In the genomic region with DNA sequence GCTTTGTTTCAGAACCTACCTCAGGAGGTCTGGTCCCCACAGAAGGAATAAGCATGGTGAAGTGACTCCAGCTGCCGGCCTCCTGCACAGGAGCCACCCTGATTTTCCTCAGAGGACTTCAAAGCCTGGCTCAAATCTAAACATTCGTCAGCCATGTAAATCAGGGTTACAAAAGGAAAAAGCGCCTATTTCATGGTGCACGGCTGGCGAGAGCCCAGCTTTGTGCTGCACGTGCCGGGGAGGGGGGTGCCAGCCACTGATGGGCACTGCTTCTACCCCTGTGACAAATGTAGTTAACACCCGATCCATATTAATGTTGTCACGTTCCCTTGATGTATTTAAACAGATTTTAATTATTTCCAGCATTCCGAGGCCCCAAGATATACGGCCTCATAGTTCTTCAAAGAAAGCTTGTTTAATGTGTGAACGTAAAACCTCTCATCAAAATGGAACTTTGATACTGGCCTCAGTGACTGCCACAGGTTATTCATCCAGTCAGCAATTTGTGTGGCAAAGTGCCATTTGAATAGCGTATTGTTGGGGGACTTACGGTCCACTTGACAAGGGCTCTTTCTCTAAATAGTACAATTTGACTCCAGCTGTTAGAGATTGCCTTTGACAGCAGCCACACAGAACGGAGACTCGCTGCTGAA, we compare ENCODE assay signal across 8 mouse cellular contexts.
DNase-seq lines count a peak whose midpoint lies in the region; ATAC-seq and TF ChIP-seq lines count a peak whose summit lies in the region.
"Had no signal": no experiment of that assay in that cellular context is flagged by ENCODE, and none has a peak within 500 bp of the region (broad histone marks: within the 10 kb centered on the region; RNA-seq: fewer than 3 reads in every experiment).

No protein-coding gene starts in this region.

- no peak for TF ChIP-seq EP300 in lung, postnatal 0 days (IDR thresholded peaks at IDR 0.05)

- H3K4me1 ChIP-seq in hindbrain, embryonic 12.5 days = peaks cover 8% of the 10 kb centered on the region
- H3K4me1 ChIP-seq in midbrain, embryonic 14.5 days (ENCODE audit: control insufficient read depth, insufficient read depth, low read length) = peaks cover 21% of the 10 kb centered on the region
- H3K4me1 ChIP-seq in lung, postnatal 0 days (ENCODE audit: insufficient read depth, low read depth, low read length) = no peaks in the 10 kb centered on the region

- ATAC-seq in hindbrain, embryonic 12.5 days (ENCODE audit: low FRiP score) = peak; percentile 90
- ATAC-seq in midbrain, embryonic 14.5 days (ENCODE audit: low FRiP score, low TSS enrichment) = peak; percentile 90
- no peak for ATAC-seq in lung, postnatal 0 days
- ATAC-seq: inflammation-experienced regulatory T-cells, adult 6 months had no signal

- H3K4me2 ChIP-seq in hindbrain, embryonic 12.5 days (replicated peaks) = peak overlapping the region; percentile 42
- H3K4me2 ChIP-seq in midbrain, embryonic 14.5 days (ENCODE audit: low read length) = peak overlapping the region; percentile 48
- H3K4me2 ChIP-seq in lung, postnatal 0 days (replicated peaks; ENCODE audit: low read depth, low read length) = no peak overlapping the region

- WGBS in hindbrain, embryonic 12.5 days = 8% methylated on average over 16 of the region's 16 CpGs
- 6% methylated on average over 16 of the region's 16 CpGs for WGBS in midbrain, embryonic 14.5 days
- WGBS in lung, postnatal 0 days = 20% methylated on average over 16 of the region's 16 CpGs

- H3K4me3 ChIP-seq in hindbrain, embryonic 12.5 days = no peak overlapping the region
- no peak overlapping the region for H3K4me3 ChIP-seq in midbrain, embryonic 14.5 days (replicated peaks; ENCODE audit: low read depth, low read length)
- H3K4me3 ChIP-seq in lung, postnatal 0 days (ENCODE audit: low read depth, low read length) = no peak overlapping the region

- H3K36me3 ChIP-seq in hindbrain, embryonic 12.5 days = no peaks in the 10 kb centered on the region
- no peaks in the 10 kb centered on the region for H3K36me3 ChIP-seq in midbrain, embryonic 14.5 days (ENCODE audit: control insufficient read depth, insufficient read depth, low read length)
- no peaks in the 10 kb centered on the region for H3K36me3 ChIP-seq in lung, postnatal 0 days (ENCODE audit: insufficient read depth, low read length)

- peak; percentile 66 for DNase-seq in embryo, embryonic 10 days (ENCODE audit: low spot score)
- DNase-seq in embryo, embryonic 11.5 days (ENCODE audit: low read depth, low spot score) = peak; percentile 23
- peak; percentile 81 for DNase-seq in midbrain, embryonic 14.5 days
- DNase-seq in frontal cortex, adult 2 months (ENCODE audit: extremely low spot score in 1 of 2, low spot score in 1 of 2) = no peak
- no peak for DNase-seq in left cerebral cortex, adult 9 months (ENCODE audit: low spot score in 2 of 2)
- no peak for DNase-seq in lung, postnatal 0 days (ENCODE audit: low spot score)

- H3K9ac ChIP-seq in hindbrain, embryonic 12.5 days = no peak overlapping the region
- no peak overlapping the region for H3K9ac ChIP-seq in midbrain, embryonic 14.5 days (replicated peaks; ENCODE audit: low read length)
- no peak overlapping the region for H3K9ac ChIP-seq in lung, postnatal 0 days (replicated peaks; ENCODE audit: low read depth)

- no peaks in the 10 kb centered on the region for H3K9me3 ChIP-seq in hindbrain, embryonic 12.5 days (replicated peaks)
- no peaks in the 10 kb centered on the region for H3K9me3 ChIP-seq in midbrain, embryonic 14.5 days (ENCODE audit: control insufficient read depth, low read length)
- H3K9me3 ChIP-seq in lung, postnatal 0 days (ENCODE audit: low read length) = no peaks in the 10 kb centered on the region

- no peak overlapping the region for H3K27ac ChIP-seq in hindbrain, embryonic 12.5 days
- peak overlapping the region; percentile 41; the same call in 1 of the 2 replicates for H3K27ac ChIP-seq in midbrain, embryonic 14.5 days (replicated peaks; ENCODE audit: low read depth, low read length)
- H3K27ac ChIP-seq in lung, postnatal 0 days (ENCODE audit: low read length) = no peak overlapping the region

- no peak for TF ChIP-seq CTCF in lung, postnatal 0 days (IDR thresholded peaks at IDR 0.05)

- H3K27me3 ChIP-seq in hindbrain, embryonic 12.5 days = peaks cover 59% of the 10 kb centered on the region
- peaks cover 48% of the 10 kb centered on the region for H3K27me3 ChIP-seq in midbrain, embryonic 14.5 days (ENCODE audit: control insufficient read depth, insufficient read depth, low read length)
- no peaks in the 10 kb centered on the region for H3K27me3 ChIP-seq in lung, postnatal 0 days (replicated peaks; ENCODE audit: insufficient read depth, low read length)

Comparison
In these comparisons a context has a peak if more than half of its experiments do, and no peak if none do; other contexts are left out.
1. DNase-seq: peak in embryo, embryonic 10 days (single experiment), embryo, embryonic 11.5 days (single experiment) and midbrain, embryonic 14.5 days (single experiment); none in frontal cortex, adult 2 months (0 of 2), left cerebral cortex, adult 9 months (0 of 2) and lung, postnatal 0 days (single experiment).